Mouse (Mus musculus) spleen, adult 18-20 months (tissue): Measurements from ENCODE around the gene Igfbp6.

ENCODE experiments used
- DNase-seq, 2 experiments: peaks; one replicate each; pipeline ENCODE4 v3.0.0; 2022; ENCODE audit warnings: mixed read lengths in 2 of 2

Gene Igfbp6

GRCm38 (mm10) chr15:102108651-102109525, 35.3 kb upstream of the Igfbp6 start:
- peak; percentile 41 to 68 for DNase-seq

DNA sequence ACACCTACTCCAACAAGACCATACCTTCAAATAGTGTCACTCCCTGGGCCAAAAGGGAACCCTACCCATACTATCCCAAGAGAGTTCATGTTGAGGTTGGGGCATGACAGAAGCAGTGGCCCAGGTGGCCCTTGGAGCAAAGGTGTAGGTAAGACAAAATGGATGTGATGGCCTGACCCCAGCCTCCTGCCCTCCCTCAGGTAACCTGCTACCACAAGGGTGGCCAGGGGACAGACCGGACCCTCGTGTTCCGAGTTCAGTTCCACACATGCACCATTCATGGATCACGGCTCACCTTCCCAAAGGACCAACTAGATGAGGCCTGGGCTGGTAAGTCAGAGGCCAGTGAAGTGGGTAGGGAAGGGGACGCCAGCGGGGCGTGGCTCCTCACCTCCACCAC, 33.9 kb upstream of the Igfbp6 start:
- DNase-seq, result no peak

GRCm38 (mm10) chr15:102110701-102111494, 33.3 kb upstream of the Igfbp6 start:
- no peak for DNase-seq

DNA sequence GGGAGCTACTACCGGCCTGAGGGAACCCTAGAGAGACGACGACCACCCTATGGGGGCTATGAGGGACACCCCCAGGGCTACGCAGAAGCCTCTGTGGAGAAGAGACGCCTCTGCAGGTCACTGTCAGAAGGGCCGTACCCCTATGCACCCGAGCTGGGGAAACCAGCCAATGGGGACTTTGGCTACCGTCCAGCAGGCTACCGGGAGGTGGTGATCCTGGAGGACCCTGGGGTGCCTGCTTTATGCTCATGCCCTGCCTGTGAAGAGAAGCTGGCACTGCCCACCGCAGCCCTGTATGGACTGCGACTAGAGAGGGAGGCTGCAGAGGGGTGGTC, 32.7 kb upstream of the Igfbp6 start:
- no peak for DNase-seq

GRCm38 (mm10) chr15:102112181-102112580, 32.0 kb upstream of the Igfbp6 start:
- no peak for DNase-seq

- DNase-seq, result no peak
Observed at GRCm38 (mm10) chr15:102112827-102113226, 31.3 kb upstream of the Igfbp6 start.

DNA sequence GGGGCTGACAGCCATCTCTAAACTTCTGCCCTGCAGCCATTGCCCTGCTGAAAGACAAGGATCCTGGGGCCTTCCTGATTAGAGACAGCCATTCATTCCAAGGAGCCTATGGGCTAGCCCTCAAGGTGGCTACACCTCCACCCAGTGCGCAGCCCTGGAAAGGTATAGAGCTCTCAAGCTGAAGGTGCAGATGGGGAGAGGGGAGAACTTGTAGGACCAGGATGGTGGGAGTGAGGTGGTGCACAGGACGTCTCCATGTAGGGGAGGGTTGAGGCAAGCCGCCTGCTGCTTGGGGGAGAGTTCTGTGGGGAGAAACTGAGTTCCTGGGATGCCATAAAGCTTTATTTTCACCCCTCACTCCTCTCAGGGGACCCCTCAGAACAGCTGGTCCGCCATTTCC, 30.5 kb upstream of the Igfbp6 start:
- no peak for DNase-seq

- no peak for DNase-seq
Observed at GRCm38 (mm10) chr15:102114651-102115260, 29.4 kb upstream of the Igfbp6 start.

DNA sequence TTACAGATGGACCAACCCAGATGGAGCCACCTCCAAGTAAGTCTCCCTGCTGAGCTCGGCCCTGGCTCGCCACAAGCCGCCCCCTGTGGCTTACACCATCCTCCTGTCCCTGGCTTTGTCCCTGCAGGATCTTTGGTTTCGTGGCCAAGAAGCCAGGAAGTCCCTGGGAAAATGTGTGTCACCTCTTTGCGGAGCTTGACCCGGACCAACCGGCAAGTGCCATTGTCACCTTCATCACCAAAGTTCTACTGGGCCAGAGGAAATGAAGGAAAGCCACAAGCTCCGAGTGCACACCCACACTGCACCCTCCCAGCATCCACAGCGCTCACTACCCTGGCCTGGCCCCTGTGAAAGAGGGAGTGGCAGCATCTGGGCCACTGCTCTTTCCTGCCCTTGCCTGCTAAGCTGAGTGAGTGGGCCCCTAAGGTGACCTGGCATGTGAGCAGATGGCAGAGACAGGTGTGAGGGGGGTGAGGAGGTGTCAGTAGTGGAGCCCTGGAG, 28.4 kb upstream of the Igfbp6 start:
- no peak for DNase-seq

GRCm38 (mm10) chr15:102116753-102117415, 27.3 kb upstream of the Igfbp6 start:
- DNase-seq, result no peak

DNA sequence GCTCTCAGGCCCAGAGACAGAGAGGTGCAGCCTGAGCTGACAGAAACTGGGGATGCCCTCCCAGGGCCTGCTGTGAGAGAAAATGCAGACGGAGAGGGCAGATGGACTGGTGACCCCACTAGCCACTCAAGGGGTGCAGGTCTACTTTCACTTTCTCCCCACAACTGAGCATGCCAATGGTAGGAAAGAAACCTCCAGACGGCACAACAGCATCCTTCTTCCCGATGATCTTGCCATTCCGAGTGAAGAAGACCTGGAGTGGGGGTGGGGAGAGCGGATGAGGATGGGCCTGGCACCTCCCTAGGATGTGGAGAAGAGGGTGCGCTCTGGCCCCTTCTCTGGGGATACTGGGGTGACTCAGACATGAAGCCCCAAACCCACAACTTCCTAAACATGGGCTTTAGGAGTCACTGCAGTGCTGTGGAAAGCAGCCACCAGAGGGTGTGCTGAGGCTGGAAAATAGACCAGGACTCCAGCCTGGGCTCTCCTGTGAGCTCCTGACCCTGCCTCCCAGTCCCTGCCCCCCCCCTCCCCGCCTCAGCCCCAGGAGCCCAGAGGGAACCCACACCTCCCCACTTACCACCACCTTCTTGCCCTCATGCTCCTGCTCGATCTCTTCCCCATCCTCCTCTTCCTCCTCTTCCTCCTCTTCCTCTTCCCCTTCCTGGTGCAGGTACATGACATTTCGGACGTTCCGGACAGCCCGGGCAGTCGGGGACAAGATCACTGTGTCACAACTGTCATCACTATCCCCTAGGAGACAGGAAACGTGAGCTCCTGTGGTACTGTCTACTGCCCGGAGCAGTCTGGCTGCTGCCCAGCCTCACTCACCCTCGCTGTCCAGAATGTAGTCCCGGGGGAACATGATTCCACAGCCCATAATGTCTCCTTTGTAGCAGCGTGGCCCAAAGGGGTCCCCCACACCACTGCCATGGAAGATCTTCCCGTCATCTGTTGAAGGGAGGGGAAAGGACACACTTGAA, 26.4 kb upstream of the Igfbp6 start:
- no peak for DNase-seq

DNA sequence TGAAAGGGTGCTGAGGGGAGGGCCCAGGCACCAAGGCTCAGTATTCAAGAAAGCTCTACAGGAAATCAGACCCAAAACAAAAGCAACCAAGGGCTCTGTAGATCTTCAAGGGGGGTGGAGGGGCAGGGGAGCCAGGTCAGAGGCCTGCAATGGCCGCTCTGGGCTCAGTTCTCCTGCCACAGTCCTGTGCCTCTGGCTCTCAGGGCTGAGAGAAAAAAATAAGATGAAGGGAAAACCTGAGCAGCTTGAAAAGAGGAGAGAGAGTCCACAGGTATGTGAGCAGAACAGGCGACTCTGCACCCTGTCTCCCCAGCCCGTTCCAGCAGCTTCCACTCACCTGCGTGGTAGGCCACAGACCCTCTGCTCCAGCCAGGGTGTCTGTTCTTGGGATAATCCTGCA, 25.6 kb upstream of the Igfbp6 start:
- DNase-seq, result no peak

DNA sequence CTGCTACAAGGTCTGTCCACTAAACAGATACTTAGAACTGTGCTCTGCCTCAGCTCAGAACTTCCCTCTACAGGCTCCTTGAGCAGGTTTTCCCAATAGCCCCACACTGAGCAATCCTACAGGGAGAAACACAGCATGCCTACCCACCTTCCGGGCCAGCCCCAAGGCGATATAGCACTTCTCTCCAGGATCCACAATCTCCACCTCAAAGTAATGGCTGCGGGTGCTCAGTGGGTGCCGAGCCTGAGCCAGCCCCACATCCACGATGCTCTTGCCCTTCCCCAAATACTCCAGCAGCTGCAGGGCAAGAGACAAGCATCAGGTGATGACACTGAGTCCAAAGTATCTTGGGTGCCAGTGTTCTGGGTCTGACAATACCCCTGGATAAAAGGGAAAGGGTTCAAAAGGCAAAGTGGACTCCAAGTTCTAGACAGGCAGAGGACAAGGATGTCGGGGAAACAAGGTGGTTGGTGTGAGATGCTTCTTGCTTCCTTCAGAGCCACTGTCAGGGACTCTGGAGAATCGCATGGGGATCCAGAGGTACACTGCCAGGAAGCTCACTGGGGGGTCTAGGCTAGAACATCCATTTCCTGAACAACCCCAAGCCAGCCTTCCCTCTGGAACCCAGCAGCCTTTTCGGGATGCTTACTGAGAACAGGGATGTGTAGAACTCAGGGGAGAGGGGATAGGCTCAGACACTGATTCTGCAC, 24.9 kb upstream of the Igfbp6 start:
- no peak for DNase-seq

- no peak for DNase-seq
Observed at GRCm38 (mm10) chr15:102119831-102120170, 24.4 kb upstream of the Igfbp6 start.

- DNase-seq, result no peak
Observed at GRCm38 (mm10) chr15:102120530-102120929, 23.6 kb upstream of the Igfbp6 start.

GRCm38 (mm10) chr15:102126303-102126702, 17.9 kb upstream of the Igfbp6 start:
- no peak for DNase-seq

DNA sequence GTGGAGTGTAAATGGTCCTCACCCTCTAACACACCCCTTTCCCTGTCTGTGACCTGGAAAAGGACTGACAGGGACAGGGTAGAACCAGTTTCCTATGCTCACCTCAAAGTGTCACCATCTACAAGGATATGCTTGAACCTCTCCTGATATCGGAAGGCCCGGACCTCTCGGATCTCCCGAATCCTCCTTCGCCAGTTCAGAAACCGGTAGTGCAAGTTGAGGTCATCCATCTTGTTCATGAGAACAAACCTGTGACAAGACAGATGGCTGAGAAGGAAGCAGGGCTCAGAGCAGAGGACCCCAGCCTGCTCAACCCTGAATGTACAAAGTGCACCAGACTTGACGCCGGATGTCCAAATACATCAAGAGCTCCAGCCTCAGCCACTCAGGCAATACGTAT, 10.8 kb upstream of the Igfbp6 start:
- DNase-seq, result no peak

- DNase-seq, result no peak
Observed at GRCm38 (mm10) chr15:102134709-102135108, 9.5 kb upstream of the Igfbp6 start.

DNA sequence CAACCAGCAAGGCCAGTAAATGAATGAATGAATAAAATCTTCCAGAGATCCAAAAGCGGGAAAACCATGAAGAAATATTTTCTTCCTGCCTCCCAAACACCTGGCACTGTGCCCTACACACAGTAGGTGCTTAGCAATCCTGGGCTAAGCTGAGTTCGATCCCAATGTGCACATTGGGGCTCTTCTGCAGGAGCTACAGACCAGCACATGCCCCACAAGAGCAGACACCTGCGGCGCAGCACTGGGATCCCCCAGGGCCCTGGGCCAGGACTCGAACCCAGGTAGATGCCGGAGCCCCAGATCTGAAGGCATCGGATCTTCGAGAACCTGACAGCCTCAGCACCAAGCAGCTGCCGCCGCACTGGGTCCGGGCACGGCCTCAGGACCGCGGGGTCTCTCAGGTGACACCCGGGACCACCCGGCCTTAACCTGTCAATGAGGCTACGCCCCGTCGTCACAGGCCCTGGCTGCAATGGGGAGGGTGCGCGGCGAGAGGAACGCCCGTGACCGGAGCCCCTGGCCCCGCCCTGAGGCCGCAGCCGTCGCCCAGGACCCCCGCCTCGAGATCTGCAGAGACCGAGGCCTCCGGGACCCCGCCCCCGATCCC, 8.5 kb upstream of the Igfbp6 start:
- DNase-seq, result no peak

GRCm38 (mm10) chr15:102136129-102136758, 7.9 kb upstream of the Igfbp6 start, which contains the start of gene Spryd3:
TSS of gene Spryd3 (minus strand) at chr15:102136234.
- DNase-seq, result peak; percentile 96 to 98
